Mouse (Mus musculus): Measurements from ENCODE around the gene Pnrc2. TPM values are rescaled to one million over a fixed set of nuclear protein-coding genes. Genes with fewer than 3 reads are reported as not detected.

Pnrc2 gene
- total RNA-seq, 2 experiments from 2014 or later = 57.7 to 67.0 TPM

DNA sequence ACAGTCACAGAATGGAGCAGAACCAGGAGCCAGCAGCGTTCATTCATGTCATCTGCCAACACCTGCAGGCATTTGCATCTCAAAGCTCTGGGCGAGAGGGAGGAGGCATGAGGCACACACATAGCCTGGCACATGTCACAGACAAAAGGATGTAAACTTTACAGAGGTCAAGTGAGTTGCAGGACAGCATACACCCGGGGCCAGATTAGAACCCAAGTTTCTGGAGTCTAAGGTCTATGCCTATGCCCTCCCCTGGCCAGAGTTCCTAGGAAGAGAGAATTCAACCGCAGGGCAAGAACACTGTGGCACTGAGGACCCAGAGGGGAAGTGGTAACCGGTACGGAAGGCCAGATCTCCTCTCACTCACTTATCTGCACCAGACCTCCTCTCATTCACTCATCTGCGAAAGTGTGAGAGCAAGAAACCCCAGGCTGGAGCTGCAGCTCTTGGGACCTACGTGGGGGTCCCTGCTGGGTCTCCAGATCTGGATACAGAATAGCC lies 21.5 kb upstream of the Pnrc2 start, which contains the start of gene Cnr2:
Cnr2 (plus strand) TSS at position 324 of the 501 bp plus-strand sequence.
- no peak for DNase-seq (ENCODE audit: low spot score)

DNA sequence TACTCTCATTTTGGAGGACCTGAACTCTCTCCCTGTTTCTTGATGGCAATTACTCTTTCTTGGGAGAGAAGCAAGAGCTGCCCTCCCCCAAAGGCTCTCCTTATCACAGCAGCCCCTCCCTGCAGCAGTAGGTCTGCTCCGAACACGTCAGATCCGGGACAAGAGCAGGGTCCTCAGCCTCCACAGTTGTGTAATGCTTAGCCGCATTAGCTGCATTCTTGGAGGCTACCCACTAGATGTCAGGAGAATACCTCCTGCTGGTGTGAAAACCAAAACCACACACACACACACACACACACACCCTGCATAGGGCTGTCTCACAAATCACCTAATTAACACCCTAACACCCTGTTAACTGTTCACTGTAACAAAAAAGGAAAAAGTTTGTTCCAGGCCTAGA lies 19.2 kb upstream of the Pnrc2 start:
- DNase-seq (ENCODE audit: low spot score) = no peak
- intact Hi-C loops (cut with DNase I) = no loop called here

More for the DNA sequence above, 21.5 kb upstream of the Pnrc2 start, which contains the start of gene Cnr2:
- intact Hi-C loops (cut with DNase I) = no loop called here

DNA sequence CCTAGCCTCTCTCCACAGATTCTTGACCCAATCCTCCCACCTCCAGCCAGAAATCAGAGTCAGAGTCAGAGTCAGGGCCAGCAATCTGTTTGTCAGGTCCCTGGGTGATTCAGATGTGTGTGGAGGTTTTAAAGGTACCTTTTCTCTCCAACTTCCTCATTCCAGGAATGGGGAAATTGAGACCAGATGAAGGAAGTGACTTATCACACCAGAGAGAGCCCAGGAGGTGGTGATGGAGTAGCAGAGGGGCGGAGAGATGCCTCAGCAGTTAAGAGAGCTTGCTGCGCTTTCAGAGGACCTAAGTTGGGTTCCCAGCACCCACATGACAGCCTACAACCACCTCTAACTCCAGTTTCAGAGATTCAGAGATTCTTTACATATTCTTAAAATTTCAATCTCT lies 17.9 kb upstream of the Pnrc2 start:
- DNase-seq (ENCODE audit: low spot score) = no peak
- intact Hi-C loops (cut with DNase I) = loop anchor here (2.0 kb wide), 1 partner anchor 41 kb away; no protein-coding TSS in a partner anchor

- DNase-seq (ENCODE audit: low spot score) = peak; percentile 51
- intact Hi-C loops (cut with DNase I) = loop anchor here (1.0 to 2.0 kb wide), 3 partner anchors 30 to 71 kb away; partner anchors contain the start of gene Fuca1
Observed at GRCm38 (mm10) chr4:135889884-135890283, 16.2 kb upstream of the Pnrc2 start.

GRCm38 (mm10) chr4:135889146-135889883 lies 15.7 kb upstream of the Pnrc2 start:
- intact Hi-C loops (cut with DNase I) = loop anchor here (1.0 to 2.0 kb wide), 2 partner anchors 31 to 71 kb away; partner anchors contain the start of gene Fuca1
- DNase-seq (ENCODE audit: low spot score) = no peak

DNA sequence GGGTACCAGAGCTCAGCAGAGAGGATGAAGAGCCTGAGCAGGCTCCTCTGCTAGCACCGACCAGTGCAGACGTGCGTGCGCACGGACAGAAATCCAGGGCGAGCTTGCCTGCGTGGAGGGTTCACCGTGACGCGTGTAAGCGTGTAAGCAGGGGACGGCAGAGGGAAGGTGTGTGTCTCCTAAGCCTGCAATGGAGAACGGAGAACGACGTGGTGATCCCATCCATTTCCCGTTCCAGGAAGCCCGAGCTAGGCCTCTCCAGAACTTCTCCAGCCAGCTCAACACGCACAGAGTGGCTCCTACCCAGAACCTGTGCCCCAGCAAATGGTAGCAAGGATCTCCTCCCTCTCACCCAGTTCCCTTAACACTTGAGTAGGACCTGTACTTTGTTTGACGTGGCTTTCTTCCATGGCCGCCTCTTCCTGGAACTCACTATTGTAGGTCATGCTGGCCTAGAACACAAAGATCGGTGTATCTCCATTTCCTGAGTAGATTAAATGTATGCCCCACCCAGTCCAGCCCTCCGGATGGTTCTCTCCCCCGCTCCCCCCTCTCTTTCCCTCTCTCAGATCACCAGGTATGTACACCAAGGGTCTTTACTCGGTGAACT lies 14.9 kb upstream of the Pnrc2 start:
- no peak for DNase-seq (ENCODE audit: low spot score)
- intact Hi-C loops (cut with DNase I) = loop anchor here (1.0 to 2.0 kb wide), 2 partner anchors 32 to 72 kb away; partner anchors contain the start of gene Fuca1

DNA sequence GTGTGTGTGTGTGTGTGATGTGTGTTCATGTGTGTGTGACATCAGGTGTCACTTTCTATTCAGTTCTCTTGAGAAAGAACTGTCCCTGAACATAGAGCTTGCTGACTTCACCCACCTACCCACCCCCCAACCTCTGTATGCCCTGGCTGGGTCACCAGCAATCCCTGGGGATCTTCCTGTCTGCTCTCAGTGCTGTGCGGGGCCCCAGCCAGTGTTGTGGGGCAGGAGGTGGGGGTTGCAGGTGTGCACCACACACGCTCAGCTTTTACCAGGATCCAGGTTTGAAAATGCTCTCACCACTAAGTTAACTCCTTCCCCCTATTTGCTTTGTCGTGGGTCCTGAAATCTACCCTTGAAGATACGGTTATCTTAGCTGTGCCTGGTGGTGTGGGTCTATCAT lies 12.5 kb upstream of the Pnrc2 start:
- intact Hi-C loops (cut with DNase I) = no loop called here
- DNase-seq (ENCODE audit: low spot score) = no peak

- no peak for DNase-seq (ENCODE audit: low spot score)
- intact Hi-C loops (cut with DNase I) = no loop called here
Observed at GRCm38 (mm10) chr4:135885676-135886075, 12.0 kb upstream of the Pnrc2 start.

DNA sequence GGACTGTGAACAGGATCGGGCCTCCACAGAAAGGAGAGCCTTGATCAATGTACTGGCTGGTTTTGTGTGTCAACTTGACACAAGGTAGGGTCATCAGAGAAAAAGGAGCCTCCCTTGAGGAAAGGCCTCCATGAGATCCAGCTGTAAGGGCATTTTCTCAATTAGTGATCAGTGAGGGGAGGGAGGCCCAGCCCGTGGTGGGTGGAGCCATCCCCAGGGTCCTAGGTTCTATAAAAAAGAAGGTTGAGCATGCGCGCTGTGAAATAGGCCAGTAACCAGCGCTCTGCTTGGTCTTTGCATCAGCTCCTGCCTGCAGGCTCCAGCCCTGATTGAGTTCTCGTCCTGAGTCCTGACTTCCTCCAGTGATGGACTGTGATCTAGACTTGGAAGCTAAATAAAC lies 10.9 kb upstream of the Pnrc2 start:
- DNase-seq (ENCODE audit: low spot score) = no peak
- intact Hi-C loops (cut with DNase I) = no loop called here

- intact Hi-C loops (cut with DNase I) = no loop called here
- no peak for DNase-seq (ENCODE audit: low spot score)
Observed at GRCm38 (mm10) chr4:135883881-135884516, 10.3 kb upstream of the Pnrc2 start.

DNA sequence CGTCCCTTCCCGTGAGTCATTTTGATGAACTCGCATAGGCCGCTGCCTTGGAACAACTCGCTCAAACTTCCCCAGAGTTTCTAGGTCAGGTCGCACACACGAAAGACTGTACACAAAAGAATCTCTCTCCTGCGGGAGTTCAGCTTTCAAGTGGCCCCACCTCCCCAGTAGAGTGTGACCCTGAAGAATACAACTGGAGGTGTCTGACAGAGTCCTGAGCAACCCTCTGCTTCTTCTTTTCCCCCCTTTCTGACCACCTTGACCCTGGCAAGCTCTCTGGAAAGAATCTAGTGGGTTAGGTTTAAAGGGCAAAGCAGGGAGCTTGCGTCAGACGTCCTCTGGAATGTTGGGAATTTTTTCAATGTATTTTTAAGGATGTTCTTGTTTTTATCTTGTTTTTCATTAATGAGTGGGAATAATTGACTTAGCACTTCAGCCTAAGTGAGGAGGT lies 9.8 kb upstream of the Pnrc2 start:
- intact Hi-C loops (cut with DNase I) = no loop called here
- DNase-seq (ENCODE audit: low spot score) = no peak

DNA sequence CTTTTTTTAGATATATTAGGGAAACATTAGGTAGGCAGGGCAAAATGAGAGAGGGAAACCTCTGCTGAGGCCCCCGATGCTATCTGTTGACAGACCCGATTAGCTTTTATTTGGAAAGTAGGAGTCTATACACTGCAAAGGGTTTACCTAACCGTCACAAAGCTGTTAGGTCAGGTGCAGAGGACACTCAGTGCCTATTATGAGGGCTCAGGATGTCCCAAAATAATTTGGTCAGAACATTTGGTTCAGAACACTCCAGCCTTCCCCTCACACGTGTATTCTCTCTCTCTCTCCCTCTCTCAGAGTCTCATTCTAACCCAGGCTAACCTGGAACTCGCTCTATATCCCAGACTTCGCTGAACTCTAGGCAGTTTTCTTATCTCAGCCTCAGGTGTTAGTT lies 8.4 kb upstream of the Pnrc2 start:
- intact Hi-C loops (cut with DNase I) = no loop called here

GRCm38 (mm10) chr4:135880576-135880975 lies 6.9 kb upstream of the Pnrc2 start:
- intact Hi-C loops (cut with DNase I) = no loop called here
- no peak for DNase-seq (ENCODE audit: low spot score)

More for the DNA sequence above, 8.4 kb upstream of the Pnrc2 start:
- DNase-seq (ENCODE audit: low spot score) = no peak

DNA sequence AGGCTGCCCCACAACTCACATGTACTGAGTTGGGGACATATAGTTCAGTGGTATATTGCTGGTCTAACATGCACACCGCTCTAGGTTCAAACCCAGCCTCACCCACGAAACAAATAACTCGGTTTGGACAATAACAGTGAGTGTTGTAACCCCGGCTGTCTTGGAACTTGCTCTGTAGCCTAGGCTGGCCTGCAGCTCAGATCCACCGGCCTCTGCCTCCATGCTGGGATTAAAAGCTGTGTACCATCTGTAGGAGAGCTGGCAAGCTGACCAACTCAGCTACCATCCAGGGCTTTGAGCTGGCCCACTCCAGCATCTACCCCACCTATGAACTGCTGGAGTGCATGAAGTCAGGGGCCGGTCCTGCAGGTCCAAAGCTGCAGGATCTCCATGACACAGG lies 6.4 kb upstream of the Pnrc2 start:
- intact Hi-C loops (cut with DNase I) = no loop called here
- no peak for DNase-seq (ENCODE audit: low spot score)

- intact Hi-C loops (cut with DNase I) = loop anchor here (5.0 to 10.0 kb wide), 2 partner anchors 57 to 174 kb away; no protein-coding TSS in a partner anchor
- DNase-seq (ENCODE audit: low spot score) = no peak
Observed at GRCm38 (mm10) chr4:135879021-135879420, 5.4 kb upstream of the Pnrc2 start.

GRCm38 (mm10) chr4:135877742-135878141 lies 4.1 kb upstream of the Pnrc2 start:
- DNase-seq (ENCODE audit: low spot score) = no peak

DNA sequence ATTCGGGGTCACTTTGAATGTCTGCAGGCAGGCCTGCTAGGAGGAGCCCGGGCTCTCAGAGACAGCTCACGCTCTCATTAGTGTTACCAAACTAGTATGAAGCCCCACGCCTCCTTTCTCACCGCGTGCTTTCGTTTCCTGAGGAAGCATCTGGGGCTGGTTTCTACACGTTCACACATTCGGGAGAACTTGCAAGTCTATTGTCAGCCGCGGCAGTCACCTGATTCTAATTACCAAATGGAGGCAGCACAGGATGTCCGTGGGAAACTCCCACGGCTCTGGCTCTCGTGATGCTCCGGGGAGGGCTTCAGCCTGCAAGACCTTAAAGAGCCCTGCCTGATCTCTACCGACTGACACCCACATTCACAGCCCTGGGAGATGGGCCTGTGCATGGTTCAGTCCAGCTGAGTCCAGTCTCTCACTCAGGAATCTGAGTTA lies 3.0 kb upstream of the Pnrc2 start:
- intact Hi-C loops (cut with DNase I) = loop anchor here (1.0 to 10.0 kb wide), 3 partner anchors 54 to 172 kb away; no protein-coding TSS in a partner anchor
- DNase-seq (ENCODE audit: low spot score) = peak; percentile 82

More at GRCm38 (mm10) chr4:135877742-135878141, 4.1 kb upstream of the Pnrc2 start:
- intact Hi-C loops (cut with DNase I) = loop anchor here (1.0 to 10.0 kb wide), 3 partner anchors 55 to 173 kb away; no protein-coding TSS in a partner anchor

DNA sequence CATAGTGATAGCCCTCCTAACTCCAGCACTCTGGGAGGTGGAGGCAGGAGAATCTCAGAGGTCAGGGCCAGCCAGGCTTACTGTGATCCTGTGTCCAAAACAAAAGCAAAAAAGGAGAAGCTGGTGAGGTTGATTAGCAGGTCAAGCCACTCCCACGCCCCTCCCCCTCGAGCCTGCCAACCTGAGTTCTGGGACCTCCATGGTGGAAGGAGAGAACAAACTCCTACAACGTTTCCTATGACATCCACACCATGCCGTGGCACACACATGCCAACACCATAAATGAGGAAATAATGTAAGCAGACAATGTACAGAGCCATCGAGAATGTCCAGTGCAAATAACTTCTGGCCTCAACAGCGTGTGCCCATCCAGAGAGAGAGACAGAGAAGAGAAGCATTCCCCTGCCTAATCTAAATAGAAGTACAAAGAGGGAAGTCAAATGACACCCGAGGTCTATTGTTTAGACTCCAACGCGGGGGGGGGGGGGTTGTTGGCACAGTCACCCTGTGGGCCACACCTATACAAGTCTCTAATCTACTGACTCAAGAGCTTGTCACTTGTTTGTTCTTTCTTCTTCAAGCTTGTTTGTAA lies 2.4 kb upstream of the Pnrc2 start:
- intact Hi-C loops (cut with DNase I) = loop anchor here (5.0 to 10.0 kb wide), 2 partner anchors 54 to 171 kb away; no protein-coding TSS in a partner anchor
- no peak for DNase-seq (ENCODE audit: low spot score)

GRCm38 (mm10) chr4:135875546-135875945 lies 1.9 kb upstream of the Pnrc2 start:
- intact Hi-C loops (cut with DNase I) = loop anchor here (5.0 to 10.0 kb wide), 2 partner anchors 53 to 171 kb away; no protein-coding TSS in a partner anchor
- DNase-seq (ENCODE audit: low spot score) = no peak

Measured in heart, postnatal 25 days (tissue).